Mouse (Mus musculus) liver, postnatal 0 days (tissue): Measurements from ENCODE around the gene Sox13.

Source experiments
- CTCF ChIP-seq: sonication (generic); IDR thresholded peaks from 2 replicates; pipeline ENCODE4 v1.5.1; 2016; ENCODE audit warnings: antibody characterized with exemption, low read depth
- EP300 ChIP-seq: IDR thresholded peaks from 2 replicates; pipeline ENCODE4 v1.6.1; 2016; ENCODE audit warnings: antibody characterized with exemption, low read depth, mild to moderate bottlenecking

DNA sequence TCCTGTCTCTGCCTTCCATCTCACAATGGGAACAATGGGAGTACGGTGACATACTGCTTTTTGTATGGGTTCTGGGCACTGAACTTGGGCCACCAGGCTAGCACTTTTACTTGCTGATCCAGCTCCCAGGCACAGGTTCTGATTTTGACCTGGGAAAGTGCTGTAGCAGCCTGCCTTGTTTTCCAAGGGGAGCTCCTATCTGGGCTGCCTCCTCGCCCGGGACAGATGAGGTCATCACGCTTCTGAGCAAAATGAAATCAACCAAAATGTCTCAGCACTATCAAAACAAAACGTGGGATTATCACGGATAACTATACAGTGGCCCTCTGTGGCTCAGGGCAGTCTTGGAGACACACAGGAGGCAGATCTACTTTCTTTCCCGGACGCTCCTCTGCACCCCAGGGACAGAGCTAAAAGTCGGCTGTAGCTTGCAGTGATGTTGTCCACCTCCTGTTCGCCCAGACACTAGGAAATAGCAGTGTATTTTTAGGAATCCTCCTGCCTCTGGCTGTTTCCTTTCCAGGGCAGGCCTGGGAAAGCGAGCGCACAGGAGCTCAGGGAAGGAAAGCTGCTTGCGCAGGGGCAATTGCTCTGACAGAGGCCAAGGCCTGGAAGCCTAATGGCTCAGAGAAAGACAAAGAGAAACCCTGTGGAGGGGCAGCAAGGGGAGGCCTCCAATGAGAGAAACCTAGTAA, 27.8 kb upstream of the Sox13 start:
- TF ChIP-seq CTCF (no peak), EP300 (no peak)
